Mouse (Mus musculus): Measurements from ENCODE around the gene 3110021N24Rik.

DNA sequence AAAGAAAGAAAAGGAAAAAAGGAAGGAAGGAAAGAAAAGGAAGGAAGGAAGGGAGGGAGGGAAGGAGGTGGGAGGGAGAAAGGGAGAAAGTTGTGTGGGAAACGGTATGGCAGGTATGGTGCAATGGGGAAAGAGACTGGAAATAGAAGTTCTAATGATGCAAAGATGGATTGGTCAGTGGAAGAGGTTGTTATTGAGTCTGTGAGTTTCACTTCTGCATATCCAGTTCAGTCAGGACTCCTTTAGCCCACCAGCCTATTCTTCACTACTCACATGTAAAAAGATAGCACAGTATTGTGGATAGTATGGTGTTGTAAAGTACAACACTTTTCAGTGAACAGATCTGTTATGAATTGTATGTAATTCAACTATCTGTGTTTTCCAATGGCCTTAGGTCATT, 71.1 kb downstream of the 3110021N24Rik start:
- TF ChIP-seq CTCF (conservative IDR thresholded peaks at IDR 0.05; ENCODE audit: low read length) (no peak), POU5F1 (IDR thresholded peaks at IDR 0.05; ENCODE audit: borderline replicate concordance, low read length) (no peak), NANOG (IDR thresholded peaks at IDR 0.05; ENCODE audit: borderline replicate concordance, low read length) (no peak)

All from E14TG2a.4 (cell line).